Mouse (Mus musculus): ENCODE measurements around the gene Cdk7. TPM values are rescaled to one million over a fixed set of nuclear protein-coding genes. Genes with fewer than 3 reads are reported as not detected.
A peak's percentile ranks its signal among the peaks of the same experiment; 100 is the strongest.

Cdk7 gene
- 0.42 and 0.98 TPM in 2 replicates for polyA plus RNA-seq (2012)

GRCm38 (mm10) chr13:100730861-100731176 lies at the start of gene Cdk7:
Cdk7 (minus strand) TSS chr13:100730939.
- Histone ChIP-seq H3K9me3 (ENCODE audit: control insufficient read depth, low read length) (no peaks in the 10 kb centered on the region), H3K36me3 (ENCODE audit: control insufficient read depth) (peaks cover 35% of the 10 kb centered on the region), H3K27me3 (ENCODE audit: control insufficient read depth) (no peaks in the 10 kb centered on the region), H3K4me3 (replicated peaks) (peak within 1 kb of the TSS; percentile 82), H3K4me1 (ENCODE audit: control insufficient read depth) (peaks cover 34% of the 10 kb centered on the region)
- no peak for TF ChIP-seq GATA1 (IDR thresholded peaks at IDR 0.05; ENCODE audit: low read length)
- no peak for TF ChIP-seq TAL1 (IDR thresholded peaks at IDR 0.05; ENCODE audit: low read length)

- Histone ChIP-seq H3K9me3 (ENCODE audit: control insufficient read depth, low read length) (no peaks in the 10 kb centered on the region), H3K4me3 (replicated peaks) (peak overlapping the region; percentile 5), H3K27me3 (ENCODE audit: control insufficient read depth) (no peaks in the 10 kb centered on the region), H3K4me1 (ENCODE audit: control insufficient read depth) (peaks cover 87% of the 10 kb centered on the region), H3K36me3 (ENCODE audit: control insufficient read depth) (peaks cover 82% of the 10 kb centered on the region)
- TF ChIP-seq GATA1 (IDR thresholded peaks at IDR 0.05; ENCODE audit: low read length) (peak; percentile 13; the same call in 1 of the 2 replicates), TAL1 (IDR thresholded peaks at IDR 0.05; ENCODE audit: low read length) (peak; percentile 41; the same call in 2 of the 3 replicates)
These were observed 46.8 kb upstream of the Cdk7 start for GRCm38 (mm10) chr13:100777491-100777890.

GRCm38 (mm10) chr13:100776710-100777109 lies 46.0 kb upstream of the Cdk7 start:
- TF ChIP-seq TAL1 (IDR thresholded peaks at IDR 0.05; ENCODE audit: low read length) (no peak), GATA1 (IDR thresholded peaks at IDR 0.05; ENCODE audit: low read length) (no peak)
- no peaks in the 10 kb centered on the region for H3K27me3 ChIP-seq (ENCODE audit: control insufficient read depth)
- peak overlapping the region; percentile 95 for H3K4me3 ChIP-seq (replicated peaks)
- H3K36me3 ChIP-seq (ENCODE audit: control insufficient read depth), result peaks cover 82% of the 10 kb centered on the region
- H3K4me1 ChIP-seq (ENCODE audit: control insufficient read depth), result peaks cover 88% of the 10 kb centered on the region
- no peaks in the 10 kb centered on the region for H3K9me3 ChIP-seq (ENCODE audit: control insufficient read depth, low read length)

- H3K9me3 ChIP-seq (ENCODE audit: control insufficient read depth, low read length), result no peaks in the 10 kb centered on the region
- peaks cover 85% of the 10 kb centered on the region for H3K4me1 ChIP-seq (ENCODE audit: control insufficient read depth)
- TF ChIP-seq TAL1 (IDR thresholded peaks at IDR 0.05; ENCODE audit: low read length), result no peak
- TF ChIP-seq GATA1 (IDR thresholded peaks at IDR 0.05; ENCODE audit: low read length), result no peak
- peak overlapping the region; percentile 95 for H3K4me3 ChIP-seq (replicated peaks)
- no peaks in the 10 kb centered on the region for H3K27me3 ChIP-seq (ENCODE audit: control insufficient read depth)
- peaks cover 82% of the 10 kb centered on the region for H3K36me3 ChIP-seq (ENCODE audit: control insufficient read depth)
These were observed 45.3 kb upstream of the Cdk7 start for GRCm38 (mm10) chr13:100776056-100776419.

GRCm38 (mm10) chr13:100775252-100776055 lies 44.7 kb upstream of the Cdk7 start, which contains the start of gene Cenph:
Cenph (minus strand) TSS chr13:100775899.
- Histone ChIP-seq H3K27me3 (ENCODE audit: control insufficient read depth) (no peaks in the 10 kb centered on the region), H3K9me3 (ENCODE audit: control insufficient read depth, low read length) (no peaks in the 10 kb centered on the region), H3K4me3 (replicated peaks) (peak within 1 kb of the TSS; percentile 95), H3K4me1 (ENCODE audit: control insufficient read depth) (peaks cover 82% of the 10 kb centered on the region), H3K36me3 (ENCODE audit: control insufficient read depth) (peaks cover 82% of the 10 kb centered on the region)
- no peak for TF ChIP-seq TAL1 (IDR thresholded peaks at IDR 0.05; ENCODE audit: low read length)
- no peak for TF ChIP-seq GATA1 (IDR thresholded peaks at IDR 0.05; ENCODE audit: low read length)

- Histone ChIP-seq H3K4me3 (replicated peaks) (peak overlapping the region; percentile 95), H3K4me1 (ENCODE audit: control insufficient read depth) (peaks cover 75% of the 10 kb centered on the region), H3K9me3 (ENCODE audit: control insufficient read depth, low read length) (no peaks in the 10 kb centered on the region), H3K36me3 (ENCODE audit: control insufficient read depth) (peaks cover 82% of the 10 kb centered on the region), H3K27me3 (ENCODE audit: control insufficient read depth) (no peaks in the 10 kb centered on the region)
- TF ChIP-seq TAL1 (IDR thresholded peaks at IDR 0.05; ENCODE audit: low read length) (no peak), GATA1 (IDR thresholded peaks at IDR 0.05; ENCODE audit: low read length) (no peak)
These were observed 44.0 kb upstream of the Cdk7 start for GRCm38 (mm10) chr13:100774704-100775103.

- H3K9me3 ChIP-seq (ENCODE audit: control insufficient read depth, low read length), result peaks cover 8% of the 10 kb centered on the region
- TF ChIP-seq TAL1 (IDR thresholded peaks at IDR 0.05; ENCODE audit: low read length), result no peak
- no peak for TF ChIP-seq GATA1 (IDR thresholded peaks at IDR 0.05; ENCODE audit: low read length)
These were observed 24.6 kb upstream of the Cdk7 start for GRCm38 (mm10) chr13:100755329-100755728.

GRCm38 (mm10) chr13:100754186-100754585 lies 23.4 kb upstream of the Cdk7 start:
- Histone ChIP-seq H3K4me1 (ENCODE audit: control insufficient read depth) (peaks cover 47% of the 10 kb centered on the region), H3K4me3 (replicated peaks) (no peak overlapping the region), H3K36me3 (ENCODE audit: control insufficient read depth) (peaks cover 16% of the 10 kb centered on the region), H3K9me3 (ENCODE audit: control insufficient read depth, low read length) (no peaks in the 10 kb centered on the region), H3K27me3 (ENCODE audit: control insufficient read depth) (no peaks in the 10 kb centered on the region)
- no peak for TF ChIP-seq TAL1 (IDR thresholded peaks at IDR 0.05; ENCODE audit: low read length)

More at GRCm38 (mm10) chr13:100755329-100755728, 24.6 kb upstream of the Cdk7 start:
- no peaks in the 10 kb centered on the region for H3K27me3 ChIP-seq (ENCODE audit: control insufficient read depth)
- H3K4me1 ChIP-seq (ENCODE audit: control insufficient read depth), result peaks cover 38% of the 10 kb centered on the region
- H3K4me3 ChIP-seq (replicated peaks), result no peak overlapping the region
- peaks cover 28% of the 10 kb centered on the region for H3K36me3 ChIP-seq (ENCODE audit: control insufficient read depth)

- no peaks in the 10 kb centered on the region for H3K9me3 ChIP-seq (ENCODE audit: control insufficient read depth, low read length)
- H3K4me1 ChIP-seq (ENCODE audit: control insufficient read depth), result peaks cover 58% of the 10 kb centered on the region
- H3K4me3 ChIP-seq (replicated peaks), result no peak overlapping the region
- H3K36me3 ChIP-seq (ENCODE audit: control insufficient read depth), result peaks cover 8% of the 10 kb centered on the region
- TF ChIP-seq TAL1 (IDR thresholded peaks at IDR 0.05; ENCODE audit: low read length), result no peak
- H3K27me3 ChIP-seq (ENCODE audit: control insufficient read depth), result no peaks in the 10 kb centered on the region
These were observed 22.3 kb upstream of the Cdk7 start for GRCm38 (mm10) chr13:100753011-100753410.
